36 mouse cellular contexts compared by ENCODE assay signal in genomic region chr5:120778941-120779340, GRCm38 (mm10). TPM values are rescaled to one million over a fixed set of nuclear protein-coding genes. Genes with fewer than 3 reads are reported as not detected.
DNase-seq lines count a peak whose midpoint lies in the region; ATAC-seq lines count a peak whose summit lies in the region.
"Had no signal": no experiment of that assay in that cellular context is flagged by ENCODE, and none has a peak within 500 bp of the region (broad histone marks: within the 10 kb centered on the region; RNA-seq: fewer than 3 reads in every experiment).

No protein-coding gene starts in this region.

- H3K9me3 ChIP-seq in megakaryocyte, embryonic 14.5 days, result peaks cover 8% of the 10 kb centered on the region; the same call in 1 of the 2 replicates
- H3K9me3 ChIP-seq: heart, embryonic 13.5 days; hindbrain, embryonic 12.5 days; limb, embryonic 12.5 days; liver, embryonic 15.5 days; neural tube, embryonic 13.5 days had no signal

- peaks cover 78% of the 10 kb centered on the region for H3K27me3 ChIP-seq in megakaryocyte, embryonic 14.5 days (replicated peaks)
- H3K27me3 ChIP-seq: hindbrain, embryonic 12.5 days; limb, embryonic 12.5 days; liver, embryonic 15.5 days; neural tube, embryonic 13.5 days had no signal

- peaks cover 65% of the 10 kb centered on the region for H3K4me1 ChIP-seq in megakaryocyte, embryonic 14.5 days
- H3K4me1 ChIP-seq: hindbrain, embryonic 12.5 days; limb, embryonic 12.5 days; neural tube, embryonic 13.5 days had no signal

- no peaks in the 10 kb centered on the region for H3K36me3 ChIP-seq in megakaryocyte, embryonic 14.5 days (replicated peaks; ENCODE audit: low read length)
- H3K36me3 ChIP-seq: heart, embryonic 13.5 days; hindbrain, embryonic 12.5 days; limb, embryonic 12.5 days; liver, embryonic 15.5 days; neural tube, embryonic 13.5 days had no signal

- no peak for ATAC-seq in megakaryocyte, adult 5-6 weeks (ENCODE audit: poor library complexity, severe bottlenecking)
- ATAC-seq: forebrain, embryonic 14.5 days; hindbrain, postnatal 0 days; intestine, embryonic 16.5 days; midbrain, embryonic 16.5 days had no signal

- peak overlapping the region; percentile 46 for H3K4me3 ChIP-seq in megakaryocyte, embryonic 14.5 days (replicated peaks)
- H3K4me3 ChIP-seq: heart, embryonic 13.5 days; hindbrain, embryonic 12.5 days; limb, embryonic 12.5 days; liver, embryonic 15.5 days; myocyte; neural tube, embryonic 13.5 days had no signal

- DNase-seq in CD4-positive, CD25-positive, alpha-beta regulatory T cell, adult 2 months (ENCODE audit: low read depth, low spot score), result peak; percentile 40
- DNase-seq in induced T-regulatory cell, adult 2 months (ENCODE audit: low read depth), result peak; percentile 55
- DNase-seq in thymus, postnatal 4 days, result peak; percentile 29
- DNase-seq in cerebellum, adult 11 months, result no peak
- DNase-seq in layer of hippocampus, postnatal 25 days (ENCODE audit: extremely low spot score in 1 of 2, low spot score in 1 of 2), result no peak
- DNase-seq: adrenal gland, adult 2 months; adrenal gland, postnatal 36 days; B cell, adult 2 months; cerebellum, adult 2 months; cerebellum, postnatal 25 days; gastrocnemius, postnatal 25 days; heart, adult 11 months; heart, postnatal 36 days; kidney, adult 8-10 months; kidney, postnatal 14 days; layer of hippocampus, adult 9-11 months; lung, embryonic 14.5 days; lung, postnatal 14 days had no signal

RNA-seq across cellular contexts. Expression of gene Oas3, which starts 1.5 kb away (rescaled TPM):
- 3.4 and 4.7 TPM in 2 replicates for polyA plus RNA-seq in megakaryocyte, embryonic 14.5 days (2012; ENCODE audit: insufficient read depth, low replicate concordance)
- 20.8 and 22.8 TPM in 2 replicates for total RNA-seq in megakaryocyte, adult 5-6 weeks (2015)
- 11.1 and 11.7 TPM in 2 replicates for total RNA-seq in megakaryocyte, adult 5-6 weeks (2017)
- not detected for total RNA-seq in layer of hippocampus, postnatal 25 days (2021)
- total RNA-seq: gastrocnemius, adult 18-20 months; gastrocnemius, postnatal 25 days; left cerebral cortex, adult 18-20 months; left cerebral cortex, postnatal 25 days had no signal
- polyA plus RNA-seq: embryonic facial prominence, embryonic 11.5 days; limb, embryonic 12.5 days had no signal

RNA-seq across cellular contexts. Expression of gene Oas1e, which starts 16.4 kb away (rescaled TPM):
- polyA plus RNA-seq in megakaryocyte, embryonic 14.5 days (2012; ENCODE audit: insufficient read depth, low replicate concordance), result not detected in 2 replicates
- 0.39 TPM in 1 of 2 replicates, not detected in the other for total RNA-seq in megakaryocyte, adult 5-6 weeks (2015)
- total RNA-seq in megakaryocyte, adult 5-6 weeks (2017), result not detected in 2 replicates
- total RNA-seq in layer of hippocampus, postnatal 25 days (2021), result not detected
- total RNA-seq: adrenal gland, adult 2 months; adrenal gland, postnatal 36 days; gastrocnemius, adult 18-20 months; gastrocnemius, postnatal 25 days; heart, postnatal 36 days; left cerebral cortex, adult 18-20 months; left cerebral cortex, postnatal 25 days; liver, adult 2 months had no signal
- polyA plus RNA-seq: adrenal gland, adult 2 months; cerebellum, adult 2 months; embryonic facial prominence, embryonic 11.5 days; frontal cortex, adult 2 months; heart, embryonic 13.5 days; intestine, embryonic 16.5 days; limb, embryonic 12.5 days; liver, adult 2 months; liver, embryonic 15.5 days; lung, embryonic 14.5 days; myocyte had no signal

RNA-seq across cellular contexts. Expression of gene Oas2, which starts 29.3 kb away (rescaled TPM):
- polyA plus RNA-seq in megakaryocyte, embryonic 14.5 days (2012; ENCODE audit: insufficient read depth, low replicate concordance), result 1.00 TPM in 1 of 2 replicates, not detected in the other
- total RNA-seq in megakaryocyte, adult 5-6 weeks (2015), result 13.0 and 13.2 TPM in 2 replicates
- 3.9 and 7.5 TPM in 2 replicates for total RNA-seq in megakaryocyte, adult 5-6 weeks (2017)
- total RNA-seq in layer of hippocampus, postnatal 25 days (2021), result under 1 TPM in 1 of 2 experiments, not detected in 1; 0.10 TPM
- polyA plus RNA-seq: myocyte had no signal

RNA-seq across cellular contexts. Expression of gene Oas1c, which starts 33.4 kb away (rescaled TPM):
- polyA plus RNA-seq in megakaryocyte, embryonic 14.5 days (2012; ENCODE audit: insufficient read depth, low replicate concordance), result not detected in 2 replicates
- 2.2 and 2.8 TPM in 2 replicates for total RNA-seq in megakaryocyte, adult 5-6 weeks (2015)
- total RNA-seq in megakaryocyte, adult 5-6 weeks (2017), result 0.44 and 1.1 TPM in 2 replicates
- total RNA-seq in layer of hippocampus, postnatal 25 days (2021), result 1 to 10 TPM in 1 of 2 experiments, under 1 TPM in 1; 0.81 to 1.3 TPM
- total RNA-seq: gastrocnemius, postnatal 25 days had no signal

Comparison
In these comparisons a context has a peak if more than half of its experiments do, and no peak if none do; other contexts are left out.
1. DNase-seq: peak in CD4-positive, CD25-positive, alpha-beta regulatory T cell, adult 2 months (single experiment), induced T-regulatory cell, adult 2 months (single experiment) and thymus, postnatal 4 days (single experiment); none in cerebellum, adult 11 months (single experiment) and layer of hippocampus, postnatal 25 days (0 of 2).
2. RNA of gene Oas3, which starts 1.5 kb away (total RNA-seq): 11.1 to 22.8 TPM in megakaryocyte, adult 5-6 weeks; not detected in layer of hippocampus, postnatal 25 days; every median in the first group is over 10 times any median in the second.
3. RNA of gene Oas2, which starts 29.3 kb away (total RNA-seq): 3.9 to 13.2 TPM in megakaryocyte, adult 5-6 weeks; 0.10 TPM in layer of hippocampus, postnatal 25 days; every median in the first group is over 4 times any median in the second.